Mouse (Mus musculus): ENCODE results near the gene Rexo5.

DNA sequence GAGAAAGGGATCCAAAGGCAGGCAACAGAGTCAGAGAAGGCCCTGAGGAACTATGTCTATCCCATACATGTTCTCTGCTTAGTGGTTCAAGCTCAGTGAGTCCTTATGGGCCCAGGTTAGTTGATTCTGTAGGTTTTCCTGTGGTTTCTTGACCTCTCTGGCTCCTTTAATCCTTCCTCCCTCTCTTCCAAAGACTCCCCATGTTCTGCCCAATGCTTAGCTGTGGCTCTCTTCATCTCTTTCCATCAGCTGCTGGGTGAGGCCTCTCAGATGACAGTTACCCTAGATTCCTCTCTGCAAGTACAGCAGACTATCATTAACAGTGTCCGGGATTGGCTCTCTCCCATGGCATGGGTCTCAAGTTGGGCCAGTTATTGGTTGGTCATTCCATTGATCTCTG, 41.6 kb downstream of the Rexo5 start:
- TF ChIP-seq TCF12 (IDR thresholded peaks at IDR 0.05; ENCODE audit: insufficient read depth, poor library complexity, severe bottlenecking) (no peak), POLR2A (IDR thresholded peaks at IDR 0.05; ENCODE audit: insufficient read length, low read depth) (no peak), SRF (IDR thresholded peaks at IDR 0.05; ENCODE audit: control insufficient read depth, insufficient read length, low read depth) (no peak), E2F4 (IDR thresholded peaks at IDR 0.05; ENCODE audit: insufficient read depth) (no peak)

Data from myocyte (in vitro differentiated cells).